Mouse (Mus musculus) T-cell, adult 2 months (primary cell): Measurements from ENCODE around the gene Acvr1.

Source experiments
- DNase-seq: peaks from one replicate; pipeline ENCODE4 v3.0.0; 2022; ENCODE audit warnings: low spot score

Acvr1 gene

DNA sequence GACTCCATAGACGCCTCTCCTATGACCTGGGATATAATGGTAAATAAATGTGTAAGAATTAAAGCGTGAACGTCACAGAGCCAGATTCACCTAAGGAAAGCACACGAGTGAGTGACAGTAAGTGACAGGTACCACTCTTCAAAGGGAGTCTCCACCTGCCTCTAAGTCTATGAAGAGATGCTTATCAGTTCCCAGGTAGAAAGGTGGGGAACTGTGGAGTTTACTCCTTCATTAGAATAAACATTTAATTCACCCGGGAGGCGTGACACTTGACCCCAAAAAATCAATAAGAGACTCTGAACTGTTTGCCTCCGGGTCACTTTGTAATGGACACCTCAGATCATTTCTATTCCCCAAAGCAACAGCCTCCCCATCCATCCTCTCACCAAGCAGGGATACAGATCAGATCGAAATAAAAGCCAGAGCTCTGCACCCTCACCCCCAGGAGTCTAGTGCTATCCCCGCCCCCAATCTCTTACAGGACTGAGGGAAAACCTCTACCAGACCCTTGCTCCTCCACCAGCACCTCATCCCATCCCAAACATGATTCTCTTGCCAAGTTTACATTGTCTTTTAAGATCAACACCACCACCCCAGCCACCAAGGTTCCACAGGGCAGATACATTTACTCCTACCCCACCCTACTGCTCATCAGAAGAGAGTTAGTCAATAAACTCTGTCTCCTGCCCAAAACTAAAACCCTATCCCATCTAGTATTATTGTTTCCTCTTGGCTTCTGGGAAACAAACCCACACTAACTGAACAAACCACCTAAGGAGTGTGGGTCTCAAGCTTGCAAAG, 9.7 kb downstream of the Acvr1 start:
- DNase-seq, result no peak

DNA sequence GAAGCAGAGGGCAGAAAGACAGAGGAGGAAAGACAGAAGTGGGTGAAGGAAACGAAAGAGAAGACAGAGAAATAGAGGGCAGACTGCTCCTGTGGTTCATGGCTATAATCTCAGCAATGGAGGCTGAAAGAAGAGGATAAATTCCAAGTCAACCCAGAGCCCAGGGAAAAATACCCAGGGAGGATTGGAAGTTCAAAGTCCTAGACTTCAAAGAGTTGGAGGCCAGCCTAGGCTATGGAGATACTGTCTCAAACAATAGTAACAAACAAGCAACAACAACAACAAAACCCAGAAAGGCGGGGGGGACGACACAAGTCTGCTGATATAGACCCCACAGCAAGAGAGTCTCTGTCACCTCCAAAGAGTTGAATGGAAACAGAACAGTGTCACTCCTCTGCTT, 14.7 kb downstream of the Acvr1 start:
- no peak for DNase-seq

- DNase-seq, result no peak
Measured at GRCm38 (mm10) chr2:58551866-58552265, 15.1 kb downstream of the Acvr1 start.

DNA sequence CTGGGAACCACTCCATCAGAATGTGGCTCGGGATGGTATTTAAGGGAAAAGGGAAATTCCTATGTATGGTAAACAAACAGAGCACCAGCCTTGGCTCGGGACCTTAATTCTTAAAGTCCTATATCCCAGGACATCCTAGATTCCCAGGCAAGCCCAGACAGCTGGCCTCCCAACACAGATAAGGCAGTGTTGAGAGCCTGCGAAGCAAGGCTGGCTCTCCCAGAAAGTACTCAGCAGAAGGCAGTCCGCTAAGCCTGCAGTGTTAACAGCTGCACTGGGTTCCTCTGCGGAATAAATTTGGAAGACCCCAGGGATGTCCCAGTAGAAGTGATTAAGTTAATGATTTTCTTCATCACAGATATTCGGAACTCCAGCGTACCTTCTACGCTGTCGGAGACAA, 16.5 kb downstream of the Acvr1 start:
- DNase-seq, result no peak

- no peak for DNase-seq
Measured at GRCm38 (mm10) chr2:58549960-58550359, 17.0 kb downstream of the Acvr1 start.

DNA sequence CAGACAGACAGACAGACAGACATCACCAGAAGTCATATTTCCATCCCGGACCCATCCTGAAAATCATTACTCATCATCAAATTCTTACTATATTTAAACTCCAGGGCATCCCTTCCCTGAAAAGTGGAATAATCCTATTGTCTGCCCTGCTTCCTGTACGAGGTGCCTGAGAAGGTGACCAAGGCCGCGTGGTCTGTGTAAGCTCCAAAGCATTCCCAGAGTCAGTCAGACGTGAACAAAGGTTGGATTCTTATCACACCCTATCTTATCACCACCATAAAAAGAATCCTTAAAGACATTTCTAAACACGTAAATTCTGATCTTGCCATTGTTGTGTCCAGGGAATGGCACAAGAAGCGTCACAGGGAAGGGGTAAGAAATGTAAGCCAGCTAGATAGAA, 18.0 kb downstream of the Acvr1 start:
- DNase-seq, result no peak

GRCm38 (mm10) chr2:58546264-58546663, 20.7 kb downstream of the Acvr1 start:
- no peak for DNase-seq

DNA sequence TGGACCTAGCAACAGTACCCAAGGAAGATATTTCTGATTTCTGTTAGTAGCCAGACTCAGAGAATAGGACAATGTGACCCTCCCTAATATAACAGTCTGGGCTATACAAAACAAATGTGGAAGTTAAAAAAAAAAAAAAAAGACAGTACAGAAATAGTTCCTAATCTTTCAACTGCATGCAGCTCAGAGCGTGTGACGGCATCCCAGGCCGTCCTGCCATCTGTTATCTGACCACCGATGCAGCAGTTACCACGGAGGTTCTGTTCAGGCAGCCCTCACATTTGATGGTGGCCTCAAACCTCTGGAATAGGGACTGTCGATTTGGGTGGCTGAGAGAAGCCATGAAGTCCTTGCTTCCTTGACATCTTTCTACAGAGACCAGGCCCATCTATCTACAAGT, 22.6 kb downstream of the Acvr1 start:
- no peak for DNase-seq

DNA sequence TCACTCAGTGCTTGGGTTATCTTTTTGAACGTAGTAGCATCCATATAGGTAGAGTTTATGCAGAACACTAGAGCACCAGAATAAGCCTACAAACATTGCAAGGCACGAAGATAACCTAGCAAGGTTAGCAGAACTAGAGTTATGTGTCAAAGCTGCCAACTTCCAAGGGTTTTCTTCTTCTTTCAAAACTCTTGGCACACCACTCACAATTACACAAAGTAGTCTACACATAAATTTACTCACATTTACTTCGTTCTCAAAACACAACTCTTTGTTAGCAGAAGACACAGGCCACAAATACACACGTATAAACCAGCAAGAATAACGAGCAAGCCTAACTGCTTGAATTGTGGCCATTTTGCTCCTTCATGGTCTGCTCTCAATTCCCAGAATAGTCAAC, 23.7 kb downstream of the Acvr1 start:
- DNase-seq, result no peak

GRCm38 (mm10) chr2:58538196-58538595, 28.8 kb downstream of the Acvr1 start:
- DNase-seq, result no peak

- DNase-seq, result no peak
Measured at GRCm38 (mm10) chr2:58536796-58537195, 30.2 kb downstream of the Acvr1 start.

DNA sequence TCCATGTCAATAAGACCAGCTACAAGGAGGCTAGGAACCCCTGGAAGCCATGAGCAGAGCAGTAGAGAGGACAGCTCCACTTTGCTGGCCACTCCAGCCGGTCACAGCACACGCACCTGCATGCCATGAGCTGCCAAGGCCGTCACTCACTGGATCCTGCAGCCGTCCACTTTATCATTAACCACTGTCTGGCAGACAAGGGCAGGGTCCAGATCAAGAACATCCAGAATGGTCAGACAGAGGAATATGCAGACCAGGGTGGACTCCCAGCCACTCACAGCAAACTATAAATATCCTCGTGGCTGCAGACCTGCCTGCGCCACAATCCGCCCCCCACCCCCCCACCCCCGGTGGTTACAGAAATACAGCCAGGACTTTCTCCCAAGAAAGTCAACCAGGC, 31.7 kb downstream of the Acvr1 start:
- no peak for DNase-seq

DNA sequence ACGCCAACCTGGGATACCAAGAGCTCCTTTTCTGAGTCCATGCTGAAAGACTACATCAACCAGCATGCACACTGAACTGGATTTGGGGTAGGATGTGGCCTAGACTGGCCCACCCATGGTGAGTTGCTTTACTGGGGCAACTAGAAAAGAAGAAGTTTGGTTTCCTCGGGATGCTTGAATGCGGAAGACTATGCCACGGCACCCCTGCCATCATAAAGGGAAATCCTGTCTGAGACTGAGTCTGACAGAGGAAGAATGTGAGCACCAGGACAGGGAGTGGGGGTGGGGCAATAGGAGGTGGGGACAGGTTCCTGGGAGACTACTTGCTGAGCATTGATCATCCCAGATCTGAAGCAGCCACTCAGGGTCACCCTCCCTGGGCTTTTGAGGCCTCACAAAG, 32.6 kb downstream of the Acvr1 start:
- no peak for DNase-seq

GRCm38 (mm10) chr2:58533521-58534001, 33.4 kb downstream of the Acvr1 start:
- DNase-seq, result no peak

DNA sequence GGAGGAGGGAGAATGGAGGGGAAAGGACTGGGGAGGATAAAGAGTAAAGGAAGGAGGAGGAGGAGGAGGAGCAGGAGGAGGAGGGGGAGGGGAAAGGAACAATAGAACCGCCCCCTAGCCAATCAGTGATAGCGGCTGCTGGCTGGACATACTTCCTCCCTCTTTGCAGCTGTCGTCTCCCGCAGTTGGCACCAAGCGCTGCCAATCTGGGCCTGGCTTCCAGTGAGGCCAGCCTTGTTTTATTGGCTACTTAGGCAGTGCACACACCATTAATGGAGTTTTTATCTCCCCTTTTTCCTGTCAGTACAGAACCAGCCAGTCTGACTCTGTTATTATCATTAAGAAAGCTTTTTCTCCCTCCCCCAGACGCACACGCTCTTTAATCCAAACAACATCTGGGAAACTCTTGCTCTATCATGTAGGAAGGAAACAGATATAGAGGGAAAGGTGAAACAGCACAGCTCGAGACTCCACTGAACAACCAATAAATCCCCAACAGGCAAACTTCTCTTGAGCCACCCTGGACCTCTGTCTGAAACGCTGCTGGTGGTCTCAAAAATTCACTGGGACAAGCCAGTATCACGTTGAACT, 34.6 kb downstream of the Acvr1 start:
- no peak for DNase-seq

DNA sequence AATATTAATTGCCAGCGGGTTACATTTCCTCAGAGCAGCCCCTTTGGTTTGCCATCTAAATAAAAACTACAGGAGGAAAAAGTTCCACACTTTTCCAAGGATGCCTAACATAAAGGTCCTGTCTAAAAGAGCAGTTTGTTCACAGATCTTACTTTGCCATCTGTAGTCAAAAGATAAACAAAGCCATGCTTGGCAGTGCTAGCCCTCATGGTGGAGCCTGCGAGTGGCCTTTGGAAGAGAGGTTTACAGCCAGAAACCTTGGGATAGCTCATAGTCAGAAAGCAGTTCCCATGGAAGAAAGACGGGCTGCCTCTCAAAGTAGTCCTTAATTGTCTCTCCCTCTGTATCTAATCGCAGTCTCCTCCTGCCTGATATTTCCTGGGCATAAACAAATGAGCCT, 36.4 kb downstream of the Acvr1 start:
- no peak for DNase-seq

GRCm38 (mm10) chr2:58529860-58530440, 37.0 kb downstream of the Acvr1 start:
- no peak for DNase-seq

GRCm38 (mm10) chr2:58529384-58529783, 37.6 kb downstream of the Acvr1 start:
- no peak for DNase-seq

GRCm38 (mm10) chr2:58527786-58528185, 39.2 kb downstream of the Acvr1 start:
- no peak for DNase-seq

DNA sequence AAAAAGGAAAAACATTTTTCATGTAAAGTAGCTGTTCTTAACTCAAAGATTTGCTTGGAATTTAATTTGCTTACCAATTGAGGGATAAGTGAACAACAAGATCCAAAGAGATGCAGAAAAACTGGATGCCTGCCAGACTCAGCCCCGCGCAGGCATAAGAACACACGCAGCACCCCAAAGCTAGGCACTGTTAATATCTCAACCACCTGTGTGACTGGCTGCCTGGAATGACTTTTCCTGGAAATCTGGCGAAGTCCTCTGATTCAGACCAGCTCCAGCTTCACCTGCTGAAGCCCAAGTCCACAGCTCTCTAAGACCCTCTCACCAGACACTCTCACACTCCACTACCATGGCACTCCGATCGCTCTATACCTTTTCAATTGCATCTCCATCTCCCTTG, 42.6 kb downstream of the Acvr1 start:
- DNase-seq, result no peak

GRCm38 (mm10) chr2:58523894-58524293, 43.1 kb downstream of the Acvr1 start:
- no peak for DNase-seq

GRCm38 (mm10) chr2:58523097-58523496, 43.9 kb downstream of the Acvr1 start:
- DNase-seq, result no peak

GRCm38 (mm10) chr2:58521621-58522020, 45.3 kb downstream of the Acvr1 start:
- no peak for DNase-seq
